ENCODE assay signal across 8 mouse cellular contexts in the genomic region with DNA sequence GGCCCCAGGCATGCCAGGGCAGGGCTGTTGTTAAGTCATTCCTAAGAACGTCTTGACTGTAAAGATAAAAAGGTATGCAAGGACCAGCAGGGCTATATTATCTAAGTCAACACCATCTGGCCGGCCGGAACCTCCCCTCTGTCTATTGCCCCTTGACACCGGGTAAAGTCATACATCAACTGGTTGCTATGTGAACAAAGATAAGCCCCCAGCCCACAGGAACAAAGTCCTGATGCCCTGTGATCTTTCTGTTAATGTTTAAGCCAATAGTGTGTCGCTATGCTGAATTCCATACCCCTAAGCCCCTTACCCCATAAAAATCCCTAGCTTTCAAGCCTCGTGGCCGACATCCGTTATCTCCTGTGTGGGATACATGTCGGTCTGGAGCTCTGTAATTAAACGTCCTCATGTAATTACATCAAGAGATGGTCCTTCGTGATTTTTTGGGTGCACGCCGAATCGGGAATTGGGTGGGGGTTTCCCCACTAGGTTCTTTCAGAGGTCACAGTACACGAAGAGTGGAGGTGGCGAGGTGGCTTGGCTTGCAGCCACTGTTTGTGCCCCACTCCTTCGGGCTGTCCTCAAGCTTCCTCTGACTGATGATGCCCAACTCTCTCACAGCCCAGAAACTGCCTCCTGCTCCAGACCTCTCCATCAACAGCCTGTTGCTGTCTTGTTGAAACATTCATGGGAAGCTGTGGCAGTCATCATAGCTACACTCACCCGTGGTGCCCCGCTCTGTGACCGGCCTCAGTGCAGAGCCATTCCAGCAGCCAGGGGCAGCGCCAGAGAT.
DNase-seq lines count a peak whose midpoint lies in the region; ATAC-seq and TF ChIP-seq lines count a peak whose summit lies in the region.
"Not testable (repeated sequence)": the region's sequence is repeated elsewhere in the genome, so short reads cannot be mapped to it uniquely, and the experiment has no call there.

No protein-coding gene starts in this region.

- H3K9ac ChIP-seq in intestine, embryonic 16.5 days (ENCODE audit: low read depth, low read length): 0 out of 2 replicates have a peak overlapping the region, but pooled peaks have one; percentile 21
- not testable (repeated sequence) for H3K9ac ChIP-seq in liver, embryonic 13.5 days; lung, embryonic 14.5 days; stomach, embryonic 15.5 days

- H3K36me3 ChIP-seq in forebrain, embryonic 10.5 days (replicated peaks); heart, embryonic 10.5 days; intestine, embryonic 16.5 days (ENCODE audit: control insufficient read depth, insufficient read depth, low read length); limb, embryonic 10.5 days; liver, embryonic 13.5 days; lung, embryonic 14.5 days (ENCODE audit: insufficient read depth); stomach, embryonic 15.5 days: not testable (repeated sequence)

- ATAC-seq in intestine, embryonic 16.5 days: peak; percentile 83
- peak; percentile 69; the same call in 1 of the 2 replicates for ATAC-seq in liver, embryonic 13.5 days (ENCODE audit: low read depth)
- ATAC-seq in lung, embryonic 14.5 days (ENCODE audit: insufficient read depth): peak; percentile 57; the same call in 1 of the 2 replicates
- peak; percentile 38 for ATAC-seq in stomach, embryonic 15.5 days (ENCODE audit: insufficient read depth, low FRiP score, low read depth)

- not testable (repeated sequence) for H3K9me3 ChIP-seq in forebrain, embryonic 10.5 days; heart, embryonic 10.5 days; intestine, embryonic 16.5 days (ENCODE audit: control insufficient read depth, low read length); limb, embryonic 10.5 days (replicated peaks); liver, embryonic 13.5 days (replicated peaks); lung, embryonic 14.5 days (ENCODE audit: low read depth, low read length); stomach, embryonic 15.5 days

- H3K4me3 ChIP-seq in forebrain, embryonic 10.5 days; heart, embryonic 10.5 days; intestine, embryonic 16.5 days (ENCODE audit: low read length); limb, embryonic 10.5 days; liver, embryonic 13.5 days (replicated peaks); lung, embryonic 14.5 days (ENCODE audit: low read depth, low read length); stomach, embryonic 15.5 days (replicated peaks): not testable (repeated sequence)

- not testable (repeated sequence) for DNase-seq in forebrain, embryonic 10.5 days (ENCODE audit: extremely low spot score, low spot score); heart, embryonic 10.5 days (ENCODE audit: low spot score); limb, embryonic 10.5 days (ENCODE audit: low spot score); liver, embryonic 13.5 days; lung, embryonic 14.5 days
- peak; percentile 29 for DNase-seq in neural tube, embryonic 10.5 days (ENCODE audit: extremely low spot score, low spot score)

- 0 out of 2 replicates have a peak overlapping the region, but pooled peaks have one; percentile 17 for H3K4me2 ChIP-seq in intestine, embryonic 16.5 days (ENCODE audit: low read depth, low read length)
- not testable (repeated sequence) for H3K4me2 ChIP-seq in liver, embryonic 13.5 days; stomach, embryonic 15.5 days
- 0 out of 2 replicates have a peak overlapping the region, but pooled peaks have one; percentile 0 for H3K4me2 ChIP-seq in lung, embryonic 14.5 days

- H3K4me1 ChIP-seq in forebrain, embryonic 10.5 days: peaks cover 22% of the 10 kb centered on the region
- peaks cover 47% of the 10 kb centered on the region for H3K4me1 ChIP-seq in heart, embryonic 10.5 days
- peaks cover 24% of the 10 kb centered on the region for H3K4me1 ChIP-seq in intestine, embryonic 16.5 days (ENCODE audit: control insufficient read depth, insufficient read depth, low read length)
- peaks cover 64% of the 10 kb centered on the region for H3K4me1 ChIP-seq in limb, embryonic 10.5 days
- H3K4me1 ChIP-seq in liver, embryonic 13.5 days (replicated peaks): peaks cover 11% of the 10 kb centered on the region
- peaks cover 22% of the 10 kb centered on the region for H3K4me1 ChIP-seq in lung, embryonic 14.5 days (ENCODE audit: insufficient read depth)
- H3K4me1 ChIP-seq in stomach, embryonic 15.5 days: not testable (repeated sequence)

- H3K27ac ChIP-seq in forebrain, embryonic 10.5 days: 0 out of 2 replicates have a peak overlapping the region, but pooled peaks have one; percentile 1
- H3K27ac ChIP-seq in heart, embryonic 10.5 days: peak overlapping the region; percentile 59; the same call in 1 of the 2 replicates
- peak overlapping the region; percentile 84 for H3K27ac ChIP-seq in intestine, embryonic 16.5 days (ENCODE audit: low read length)
- H3K27ac ChIP-seq in limb, embryonic 10.5 days: peak overlapping the region; percentile 65
- peak overlapping the region; percentile 44; the same call in 1 of the 2 replicates for H3K27ac ChIP-seq in liver, embryonic 13.5 days
- H3K27ac ChIP-seq in lung, embryonic 14.5 days (ENCODE audit: low read depth): peak overlapping the region; percentile 79
- not testable (repeated sequence) for H3K27ac ChIP-seq in stomach, embryonic 15.5 days

- WGBS in forebrain, embryonic 10.5 days: 88% methylated on average over 21 of the region's 21 CpGs
- 41% methylated on average over 21 of the region's 21 CpGs for WGBS in heart, embryonic 10.5 days
- 28% methylated on average over 21 of the region's 21 CpGs for WGBS in intestine, embryonic 16.5 days
- 26% methylated on average over 21 of the region's 21 CpGs for WGBS in limb, embryonic 10.5 days
- 27% methylated on average over 21 of the region's 21 CpGs for WGBS in liver, embryonic 13.5 days (ENCODE audit: insufficient replicate concordance)
- 12% methylated on average over 21 of the region's 21 CpGs for WGBS in lung, embryonic 14.5 days
- WGBS in stomach, embryonic 15.5 days: 18% methylated on average over 21 of the region's 21 CpGs

- H3K27me3 ChIP-seq in forebrain, embryonic 10.5 days (ENCODE audit: poor library complexity, severe bottlenecking); intestine, embryonic 16.5 days (replicated peaks; ENCODE audit: control insufficient read depth, insufficient read depth, low read length); liver, embryonic 13.5 days; lung, embryonic 14.5 days (ENCODE audit: insufficient read depth, low read length); stomach, embryonic 15.5 days (replicated peaks): not testable (repeated sequence)
- peaks cover 34% of the 10 kb centered on the region for H3K27me3 ChIP-seq in heart, embryonic 10.5 days (ENCODE audit: insufficient read depth, poor library complexity, severe bottlenecking)
- peaks cover 34% of the 10 kb centered on the region for H3K27me3 ChIP-seq in limb, embryonic 10.5 days (ENCODE audit: low read depth, poor library complexity, severe bottlenecking)

- TF ChIP-seq CTCF in lung, embryonic 14.5 days (IDR thresholded peaks at IDR 0.05; ENCODE audit: low read depth): not testable (repeated sequence)
